ENCODE assay signal across 9 mouse cellular contexts in genomic region chr11:50227226-50227625, GRCm38 (mm10). TPM values are rescaled to one million over a fixed set of nuclear protein-coding genes. Genes with fewer than 3 reads are reported as not detected.
DNase-seq lines count a peak whose midpoint lies in the region; ATAC-seq and TF ChIP-seq lines count a peak whose summit lies in the region.
"Had no signal": no experiment of that assay in that cellular context is flagged by ENCODE, and none has a peak within 500 bp of the region (broad histone marks: within the 10 kb centered on the region; RNA-seq: fewer than 3 reads in every experiment).

No protein-coding gene starts in this region.

- H3K9me3 ChIP-seq in heart, embryonic 12.5 days (replicated peaks), result no peaks in the 10 kb centered on the region
- H3K9me3 ChIP-seq in heart, embryonic 16.5 days (replicated peaks; ENCODE audit: control insufficient read depth, low read length), result no peaks in the 10 kb centered on the region
- H3K9me3 ChIP-seq in liver, postnatal 0 days (ENCODE audit: low read length), result no peaks in the 10 kb centered on the region

- ATAC-seq in heart, embryonic 12.5 days (ENCODE audit: insufficient number of reproducible peaks, low FRiP score), result no peak
- ATAC-seq in heart, embryonic 16.5 days (replicated peaks; ENCODE audit: extremely low read depth, insufficient read depth, low FRiP score), result no peak
- ATAC-seq in liver, postnatal 0 days, result no peak
- no peak for ATAC-seq in frontal cortex, adult (ENCODE audit: low TSS enrichment)

- TF ChIP-seq EP300 in liver, postnatal 0 days (IDR thresholded peaks at IDR 0.05; ENCODE audit: low read depth), result no peak

- peak overlapping the region; percentile 75; the same call in 1 of the 2 replicates for H3K27ac ChIP-seq in heart, embryonic 12.5 days (ENCODE audit: poor library complexity, severe bottlenecking)
- peak overlapping the region; percentile 81 for H3K27ac ChIP-seq in heart, embryonic 16.5 days (ENCODE audit: low read length)
- H3K27ac ChIP-seq in liver, postnatal 0 days (ENCODE audit: low read depth), result peak overlapping the region; percentile 94

- 0 out of 2 replicates have a peak overlapping the region, but pooled peaks have one; percentile 95 for H3K4me3 ChIP-seq in heart, embryonic 12.5 days
- H3K4me3 ChIP-seq in heart, embryonic 16.5 days (ENCODE audit: low read length), result no peak overlapping the region
- H3K4me3 ChIP-seq in liver, postnatal 0 days (ENCODE audit: low read depth, low read length), result 0 out of 2 replicates have a peak overlapping the region, but pooled peaks have one; percentile 78

- no peak overlapping the region; the same call in 1 of the 2 replicates for H3K9ac ChIP-seq in heart, embryonic 12.5 days
- no peak overlapping the region; the same call in none of the 2 replicates for H3K9ac ChIP-seq in heart, embryonic 16.5 days (ENCODE audit: low read length)
- H3K9ac ChIP-seq in liver, postnatal 0 days (replicated peaks), result no peak overlapping the region

- peaks cover 13% of the 10 kb centered on the region for H3K36me3 ChIP-seq in heart, embryonic 12.5 days
- peaks cover 7% of the 10 kb centered on the region for H3K36me3 ChIP-seq in heart, embryonic 16.5 days (ENCODE audit: control insufficient read depth, insufficient read depth)
- H3K36me3 ChIP-seq in liver, postnatal 0 days (replicated peaks; ENCODE audit: insufficient read depth, low read length), result peaks cover 19% of the 10 kb centered on the region

- peaks cover 31% of the 10 kb centered on the region for H3K4me1 ChIP-seq in heart, embryonic 12.5 days (replicated peaks)
- peaks cover 36% of the 10 kb centered on the region for H3K4me1 ChIP-seq in heart, embryonic 16.5 days (ENCODE audit: control insufficient read depth, insufficient read depth, low read length)
- peaks cover 37% of the 10 kb centered on the region for H3K4me1 ChIP-seq in liver, postnatal 0 days (ENCODE audit: insufficient read depth)

- H3K27me3 ChIP-seq in heart, embryonic 12.5 days (replicated peaks), result peaks cover 26% of the 10 kb centered on the region
- no peaks in the 10 kb centered on the region for H3K27me3 ChIP-seq in heart, embryonic 16.5 days (ENCODE audit: control insufficient read depth, insufficient read depth, low read length)
- H3K27me3 ChIP-seq in liver, postnatal 0 days (ENCODE audit: insufficient read depth, low read length), result no peaks in the 10 kb centered on the region

- H3K4me2 ChIP-seq in heart, embryonic 12.5 days, result peak overlapping the region; percentile 94
- peak overlapping the region; percentile 96 for H3K4me2 ChIP-seq in heart, embryonic 16.5 days (ENCODE audit: low read depth, low read length)
- peak overlapping the region; percentile 80 for H3K4me2 ChIP-seq in liver, postnatal 0 days (ENCODE audit: low read depth, low read length)

- no peak for TF ChIP-seq CTCF in liver, postnatal 0 days (IDR thresholded peaks at IDR 0.05; ENCODE audit: low read depth)

- no peak for DNase-seq in heart, adult 8-10 months (ENCODE audit: low spot score)
- DNase-seq in adipocyte (ENCODE audit: low spot score), result peak; percentile 34
- DNase-seq in liver, postnatal 0 days, result no peak
- DNase-seq in cerebellum, postnatal 10 days, result no peak
- no peak for DNase-seq in thymus, postnatal 36 days
- DNase-seq: thymus, adult 18-20 months had no signal

- 63% methylated on average over 3 of the region's 3 CpGs for WGBS in heart, embryonic 12.5 days
- 67% methylated on average over 3 of the region's 3 CpGs for WGBS in heart, embryonic 16.5 days
- 42% methylated on average over 3 of the region's 3 CpGs for WGBS in liver, postnatal 0 days (ENCODE audit: insufficient replicate concordance)

RNA-seq across cellular contexts. Expression of gene Ltc4s, which starts 11.2 kb away (rescaled TPM):
- polyA plus RNA-seq in heart, embryonic 12.5 days (2016; fragmentation: Nextera tagmentation; extraction: Ambion mirVana), result 0.63 and 0.70 TPM in 2 replicates
- total RNA-seq in heart, adult 8-10 months (2022), result 10 to 100 TPM in 1 of 4 experiments, 1 to 10 TPM in 3; 4.7 to 11.8 (median 6.6) TPM
- polyA plus RNA-seq in heart, embryonic 16.5 days (2015; fragmentation: Nextera tagmentation; extraction: Ambion mirVana), result 1.5 and 2.3 TPM in 2 replicates
- polyA plus RNA-seq in liver, postnatal 0 days (2015; fragmentation: Nextera tagmentation; extraction: Ambion mirVana), result 0.68 and 0.89 TPM in 2 replicates

RNA-seq across cellular contexts. Expression of gene Mgat4b, which starts 16.5 kb away (rescaled TPM):
- 35.4 and 39.3 TPM in 2 replicates for polyA plus RNA-seq in heart, embryonic 12.5 days (2016; fragmentation: Nextera tagmentation; extraction: Ambion mirVana)
- total RNA-seq in heart, adult 8-10 months (2022), result 10 to 100 TPM; 68.4 to 90.0 (median 76.3) TPM
- polyA plus RNA-seq in heart, embryonic 16.5 days (2015; fragmentation: Nextera tagmentation; extraction: Ambion mirVana), result 11.8 and 29.2 TPM in 2 replicates
- polyA plus RNA-seq in liver, postnatal 0 days (2015; fragmentation: Nextera tagmentation; extraction: Ambion mirVana), result 17.2 and 18.6 TPM in 2 replicates

RNA-seq across cellular contexts. Expression of gene Sqstm1, which starts 16.6 kb away (rescaled TPM):
- polyA plus RNA-seq in heart, embryonic 12.5 days (2016; fragmentation: Nextera tagmentation; extraction: Ambion mirVana), result 209 and 210 TPM in 2 replicates
- total RNA-seq in heart, adult 8-10 months (2022), result 100 to 1,000 TPM; 431 to 551 (median 475) TPM
- polyA plus RNA-seq in heart, embryonic 16.5 days (2015; fragmentation: Nextera tagmentation; extraction: Ambion mirVana), result 261 and 264 TPM in 2 replicates
- 154 and 172 TPM in 2 replicates for polyA plus RNA-seq in liver, postnatal 0 days (2015; fragmentation: Nextera tagmentation; extraction: Ambion mirVana)

RNA-seq across cellular contexts. Expression of gene Mrnip, which starts 53.0 kb away (rescaled TPM):
- polyA plus RNA-seq in heart, embryonic 12.5 days (2016; fragmentation: Nextera tagmentation; extraction: Ambion mirVana), result 10.1 and 11.6 TPM in 2 replicates
- total RNA-seq in heart, adult 8-10 months (2022), result 1 to 10 TPM; 1.6 to 3.5 (median 2.7) TPM
- polyA plus RNA-seq in heart, embryonic 16.5 days (2015; fragmentation: Nextera tagmentation; extraction: Ambion mirVana), result 9.4 and 9.6 TPM in 2 replicates
- polyA plus RNA-seq in liver, postnatal 0 days (2015; fragmentation: Nextera tagmentation; extraction: Ambion mirVana), result 5.0 and 5.1 TPM in 2 replicates
